Mouse (Mus musculus): ENCODE results near the gene Chac1. TPM values are rescaled to one million over a fixed set of nuclear protein-coding genes. Genes with fewer than 3 reads are reported as not detected.

Chac1 gene
- polyA plus RNA-seq, 1 experiment from 2014 or later: 0.90 TPM

DNA sequence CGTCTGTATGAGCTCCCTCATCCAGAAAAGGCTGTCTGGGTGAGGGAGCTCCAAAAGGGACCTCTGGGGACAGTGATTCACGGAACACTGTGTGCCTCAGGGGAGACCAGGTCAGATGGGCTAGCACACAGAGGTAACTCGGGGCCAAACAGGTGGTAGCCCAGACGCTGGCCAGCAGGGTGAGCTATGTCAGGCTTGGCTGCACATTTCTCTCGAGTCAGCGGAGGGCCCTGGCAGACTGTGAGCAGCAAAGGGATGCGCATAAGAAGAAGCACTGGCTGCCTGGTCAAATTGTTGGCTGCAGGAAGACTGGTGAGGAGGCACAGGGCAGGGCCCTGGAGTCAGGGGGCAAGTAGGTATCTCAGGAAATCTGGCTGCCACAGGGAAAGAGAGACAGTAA, 4.6 kb downstream of the Chac1 start:
- no peak for DNase-seq (ENCODE audit: low spot score)
- no peaks in the 10 kb centered on the region for H3K9me3 ChIP-seq (ENCODE audit: control insufficient read depth, low read length)
- no peak overlapping the region for H3K27ac ChIP-seq (ENCODE audit: low read depth, low read length)
- 27% methylated on average over 7 of the region's 7 CpGs for WGBS
- no peak overlapping the region for H3K4me2 ChIP-seq (ENCODE audit: low read depth, low read length, severe bottlenecking)
- no peaks in the 10 kb centered on the region; the same call in none of the 2 replicates for H3K4me1 ChIP-seq (replicated peaks; ENCODE audit: control insufficient read depth, insufficient read depth, low read length)
- H3K27me3 ChIP-seq (ENCODE audit: control insufficient read depth, insufficient read depth, low read length): no peaks in the 10 kb centered on the region
- H3K9ac ChIP-seq (ENCODE audit: low read length): no peak overlapping the region
- no peak overlapping the region for H3K4me3 ChIP-seq (ENCODE audit: low read depth, low read length)
- no peak for ATAC-seq (replicated peaks; ENCODE audit: low FRiP score)
- H3K36me3 ChIP-seq (ENCODE audit: control insufficient read depth, insufficient read depth, low read length): no peaks in the 10 kb centered on the region

GRCm38 (mm10) chr2:119356310-119356709, 5.3 kb downstream of the Chac1 start:
- H3K9me3 ChIP-seq (ENCODE audit: control insufficient read depth, low read length): no peaks in the 10 kb centered on the region
- no peaks in the 10 kb centered on the region for H3K36me3 ChIP-seq (ENCODE audit: control insufficient read depth, insufficient read depth, low read length)
- H3K4me1 ChIP-seq (replicated peaks; ENCODE audit: control insufficient read depth, insufficient read depth, low read length): no peaks in the 10 kb centered on the region
- H3K4me2 ChIP-seq (ENCODE audit: low read depth, low read length, severe bottlenecking): no peak overlapping the region
- no peak overlapping the region for H3K9ac ChIP-seq (ENCODE audit: low read length)
- no peak overlapping the region for H3K27ac ChIP-seq (ENCODE audit: low read depth, low read length)
- no peak overlapping the region for H3K4me3 ChIP-seq (ENCODE audit: low read depth, low read length)
- ATAC-seq (replicated peaks; ENCODE audit: low FRiP score) (no peak), DNase-seq (ENCODE audit: low spot score) (no peak)
- H3K27me3 ChIP-seq (ENCODE audit: control insufficient read depth, insufficient read depth, low read length): no peaks in the 10 kb centered on the region

- no peak for ATAC-seq (replicated peaks; ENCODE audit: low FRiP score)
- Histone ChIP-seq H3K27ac (ENCODE audit: low read depth, low read length) (no peak overlapping the region), H3K36me3 (ENCODE audit: control insufficient read depth, insufficient read depth, low read length) (no peaks in the 10 kb centered on the region), H3K4me1 (replicated peaks; ENCODE audit: control insufficient read depth, insufficient read depth, low read length) (no peaks in the 10 kb centered on the region), H3K9me3 (ENCODE audit: control insufficient read depth, low read length) (no peaks in the 10 kb centered on the region), H3K4me3 (ENCODE audit: low read depth, low read length) (no peak overlapping the region), H3K4me2 (ENCODE audit: low read depth, low read length, severe bottlenecking) (no peak overlapping the region), H3K27me3 (ENCODE audit: control insufficient read depth, insufficient read depth, low read length) (no peaks in the 10 kb centered on the region), H3K9ac (ENCODE audit: low read length) (no peak overlapping the region)
- no peak for DNase-seq (ENCODE audit: low spot score)
- 95% methylated on average over 5 of the region's 5 CpGs for WGBS
Measured at GRCm38 (mm10) chr2:119356805-119357204, 5.8 kb downstream of the Chac1 start.

GRCm38 (mm10) chr2:119358249-119358648, 7.2 kb downstream of the Chac1 start:
- Histone ChIP-seq H3K27ac (ENCODE audit: low read depth, low read length) (no peak overlapping the region), H3K9me3 (ENCODE audit: control insufficient read depth, low read length) (no peaks in the 10 kb centered on the region), H3K4me1 (replicated peaks; ENCODE audit: control insufficient read depth, insufficient read depth, low read length) (no peaks in the 10 kb centered on the region), H3K36me3 (ENCODE audit: control insufficient read depth, insufficient read depth, low read length) (no peaks in the 10 kb centered on the region), H3K4me2 (ENCODE audit: low read depth, low read length, severe bottlenecking) (no peak overlapping the region), H3K9ac (ENCODE audit: low read length) (no peak overlapping the region), H3K4me3 (ENCODE audit: low read depth, low read length) (no peak overlapping the region), H3K27me3 (ENCODE audit: control insufficient read depth, insufficient read depth, low read length) (no peaks in the 10 kb centered on the region)
- WGBS: 92% methylated on average over 6 of the region's 6 CpGs
- DNase-seq (ENCODE audit: low spot score) (no peak), ATAC-seq (replicated peaks; ENCODE audit: low FRiP score) (no peak)

DNA sequence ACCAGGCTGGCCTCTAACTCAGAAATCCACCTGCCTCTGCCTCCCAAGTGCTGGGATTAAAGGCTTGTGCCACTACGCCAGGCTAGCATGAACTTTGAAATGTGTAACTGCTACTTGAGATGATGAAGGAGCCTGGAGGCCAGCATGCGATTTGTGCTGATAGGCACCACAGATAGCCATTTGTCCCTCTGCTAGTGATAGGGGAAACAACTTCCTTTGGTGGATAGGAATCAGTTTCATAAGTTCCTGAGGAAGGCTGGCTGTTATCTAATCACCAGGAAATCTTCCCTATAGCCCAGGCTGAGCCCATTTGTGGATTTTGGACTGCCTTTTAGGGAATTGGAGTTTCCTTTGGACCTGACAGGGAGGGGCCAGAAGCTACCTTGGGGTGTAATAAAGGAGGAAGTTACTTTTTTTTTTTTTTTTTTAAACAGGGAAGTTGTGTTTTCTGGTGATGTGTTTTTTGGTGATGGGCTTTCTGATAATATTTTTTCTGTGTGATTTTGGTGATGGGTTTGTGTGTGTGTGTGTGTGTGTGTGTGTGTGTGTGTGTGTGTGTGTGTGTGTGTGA, 8.8 kb downstream of the Chac1 start:
- Histone ChIP-seq H3K27ac (ENCODE audit: low read depth, low read length) (no peak overlapping the region), H3K4me3 (ENCODE audit: low read depth, low read length) (no peak overlapping the region), H3K9ac (ENCODE audit: low read length) (no peak overlapping the region), H3K36me3 (ENCODE audit: control insufficient read depth, insufficient read depth, low read length) (no peaks in the 10 kb centered on the region), H3K9me3 (ENCODE audit: control insufficient read depth, low read length) (no peaks in the 10 kb centered on the region), H3K27me3 (ENCODE audit: control insufficient read depth, insufficient read depth, low read length) (no peaks in the 10 kb centered on the region), H3K4me2 (ENCODE audit: low read depth, low read length, severe bottlenecking) (no peak overlapping the region), H3K4me1 (replicated peaks; ENCODE audit: control insufficient read depth, insufficient read depth, low read length) (no peaks in the 10 kb centered on the region)
- WGBS: 86% methylated on average over 2 of the region's 2 CpGs
- ATAC-seq (replicated peaks; ENCODE audit: low FRiP score) (no peak), DNase-seq (ENCODE audit: low spot score) (no peak)

DNA sequence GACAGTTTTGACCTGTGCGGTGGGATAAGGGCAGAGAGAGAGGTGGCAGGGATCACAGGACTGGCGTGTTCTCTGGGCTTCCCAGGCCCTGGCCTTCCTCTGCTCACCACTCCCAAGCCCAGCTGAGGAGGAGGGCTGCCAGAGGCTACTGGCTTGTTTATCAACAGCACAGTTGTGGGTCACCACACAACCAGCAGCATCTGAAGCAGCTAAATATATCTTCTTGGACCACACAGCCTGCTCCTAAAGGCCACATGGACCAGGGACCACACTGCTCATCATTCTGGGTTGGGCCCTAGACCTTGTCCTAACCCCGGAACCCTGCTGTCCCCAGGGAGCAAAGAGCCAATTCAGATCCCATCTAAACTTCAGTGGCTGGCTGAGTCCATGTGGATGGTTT, 13.9 kb downstream of the Chac1 start:
- H3K9ac ChIP-seq (ENCODE audit: low read length): no peak overlapping the region
- no peak overlapping the region for H3K4me2 ChIP-seq (ENCODE audit: low read depth, low read length, severe bottlenecking)
- H3K4me3 ChIP-seq (ENCODE audit: low read depth, low read length): no peak overlapping the region
- H3K9me3 ChIP-seq (ENCODE audit: control insufficient read depth, low read length): no peaks in the 10 kb centered on the region
- ATAC-seq (replicated peaks; ENCODE audit: low FRiP score) (no peak), DNase-seq (ENCODE audit: low spot score) (peak; percentile 22)
- H3K27me3 ChIP-seq (ENCODE audit: control insufficient read depth, insufficient read depth, low read length): no peaks in the 10 kb centered on the region
- no peaks in the 10 kb centered on the region for H3K4me1 ChIP-seq (replicated peaks; ENCODE audit: control insufficient read depth, insufficient read depth, low read length)
- H3K27ac ChIP-seq (ENCODE audit: low read depth, low read length): no peak overlapping the region
- 92% methylated on average over 3 of the region's 3 CpGs for WGBS
- H3K36me3 ChIP-seq (ENCODE audit: control insufficient read depth, insufficient read depth, low read length): no peaks in the 10 kb centered on the region

DNA sequence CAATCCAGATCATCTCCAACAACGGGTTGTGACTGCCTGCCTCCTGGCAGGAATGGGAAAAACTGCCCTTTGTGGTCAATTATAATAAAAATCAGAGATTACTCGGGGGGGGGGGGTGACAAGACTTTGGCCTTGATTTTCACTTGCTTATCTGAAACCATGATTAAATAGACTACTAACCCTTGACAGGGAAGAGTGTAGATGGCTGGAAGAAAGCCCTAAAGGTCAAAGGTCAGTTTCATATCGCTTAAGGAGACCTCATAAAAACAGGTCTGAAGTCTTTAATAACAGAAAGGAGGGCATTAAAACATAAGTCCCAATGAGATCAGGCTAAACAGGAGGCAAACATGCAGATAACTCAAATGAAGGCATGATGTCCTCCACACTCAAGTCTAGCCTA, 16.3 kb downstream of the Chac1 start:
- no peak overlapping the region for H3K4me3 ChIP-seq (ENCODE audit: low read depth, low read length)
- no peak for ATAC-seq (replicated peaks; ENCODE audit: low FRiP score)
- no peak overlapping the region for H3K4me2 ChIP-seq (ENCODE audit: low read depth, low read length, severe bottlenecking)
- H3K4me1 ChIP-seq (replicated peaks; ENCODE audit: control insufficient read depth, insufficient read depth, low read length): no peaks in the 10 kb centered on the region
- H3K9ac ChIP-seq (ENCODE audit: low read length): no peak overlapping the region
- peaks cover 5% of the 10 kb centered on the region; the same call in 1 of the 2 replicates for H3K36me3 ChIP-seq (ENCODE audit: control insufficient read depth, insufficient read depth, low read length)
- 82% methylated on average over 3 of the region's 3 CpGs for WGBS
- no peaks in the 10 kb centered on the region for H3K9me3 ChIP-seq (ENCODE audit: control insufficient read depth, low read length)
- H3K27me3 ChIP-seq (ENCODE audit: control insufficient read depth, insufficient read depth, low read length): no peaks in the 10 kb centered on the region
- no peak overlapping the region for H3K27ac ChIP-seq (ENCODE audit: low read depth, low read length)
- peak; percentile 3 for DNase-seq (ENCODE audit: low spot score)

GRCm38 (mm10) chr2:119370116-119370515, 19.1 kb downstream of the Chac1 start:
- DNase-seq (ENCODE audit: low spot score) (peak; percentile 34), ATAC-seq (replicated peaks; ENCODE audit: low FRiP score) (no peak)
- Histone ChIP-seq H3K4me2 (ENCODE audit: low read depth, low read length, severe bottlenecking) (no peak overlapping the region), H3K36me3 (ENCODE audit: control insufficient read depth, insufficient read depth, low read length) (peaks cover 16% of the 10 kb centered on the region; the same call in 1 of the 2 replicates), H3K4me3 (ENCODE audit: low read depth, low read length) (no peak overlapping the region), H3K9ac (ENCODE audit: low read length) (no peak overlapping the region), H3K9me3 (ENCODE audit: control insufficient read depth, low read length) (no peaks in the 10 kb centered on the region), H3K4me1 (replicated peaks; ENCODE audit: control insufficient read depth, insufficient read depth, low read length) (no peaks in the 10 kb centered on the region), H3K27ac (ENCODE audit: low read depth, low read length) (no peak overlapping the region), H3K27me3 (ENCODE audit: control insufficient read depth, insufficient read depth, low read length) (no peaks in the 10 kb centered on the region)
- 96% methylated on average over 10 of the region's 10 CpGs for WGBS

DNA sequence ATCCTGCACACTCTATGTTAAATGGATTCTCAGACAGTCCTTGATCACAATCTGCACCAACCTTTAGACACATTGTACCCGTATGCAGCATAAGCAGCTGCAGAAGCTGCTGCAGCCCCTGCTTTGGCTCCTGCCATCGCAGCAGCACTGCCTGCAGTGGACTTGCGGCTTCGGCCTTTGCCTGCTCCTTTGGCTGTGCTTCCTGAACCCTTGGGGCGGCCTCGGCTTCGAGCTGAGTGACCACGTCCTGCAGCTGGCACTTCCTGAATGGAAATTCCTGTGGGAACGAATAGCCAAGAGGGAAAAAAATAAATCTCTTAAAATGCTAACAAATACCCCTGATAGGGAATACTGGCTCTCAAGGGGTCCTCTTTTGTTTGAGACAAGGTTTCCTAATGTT, 26.3 kb downstream of the Chac1 start:
- WGBS: 86% methylated on average over 9 of the region's 9 CpGs
- H3K36me3 ChIP-seq (ENCODE audit: control insufficient read depth, insufficient read depth, low read length): peaks cover 20% of the 10 kb centered on the region; the same call in 1 of the 2 replicates
- DNase-seq (ENCODE audit: low spot score) (no peak), ATAC-seq (replicated peaks; ENCODE audit: low FRiP score) (no peak)
- no peak overlapping the region for H3K27ac ChIP-seq (ENCODE audit: low read depth, low read length)
- no peak overlapping the region for H3K9ac ChIP-seq (ENCODE audit: low read length)
- H3K4me2 ChIP-seq (ENCODE audit: low read depth, low read length, severe bottlenecking): no peak overlapping the region
- no peak overlapping the region for H3K4me3 ChIP-seq (ENCODE audit: low read depth, low read length)
- no peaks in the 10 kb centered on the region for H3K9me3 ChIP-seq (ENCODE audit: control insufficient read depth, low read length)
- no peaks in the 10 kb centered on the region for H3K4me1 ChIP-seq (replicated peaks; ENCODE audit: control insufficient read depth, insufficient read depth, low read length)
- no peaks in the 10 kb centered on the region for H3K27me3 ChIP-seq (ENCODE audit: control insufficient read depth, insufficient read depth, low read length)
